Mouse (Mus musculus): ENCODE results near the gene Slc16a13. TPM values are rescaled to one million over a fixed set of nuclear protein-coding genes. Genes with fewer than 3 reads are reported as not detected.
"Not testable (repeated sequence)": the region's sequence is repeated elsewhere in the genome, so short reads cannot be mapped to it uniquely, and the experiment has no call there.

The Slc16a13 gene
- total RNA-seq, 2 experiments from 2014 or later: 2.4 to 2.9 TPM

DNA sequence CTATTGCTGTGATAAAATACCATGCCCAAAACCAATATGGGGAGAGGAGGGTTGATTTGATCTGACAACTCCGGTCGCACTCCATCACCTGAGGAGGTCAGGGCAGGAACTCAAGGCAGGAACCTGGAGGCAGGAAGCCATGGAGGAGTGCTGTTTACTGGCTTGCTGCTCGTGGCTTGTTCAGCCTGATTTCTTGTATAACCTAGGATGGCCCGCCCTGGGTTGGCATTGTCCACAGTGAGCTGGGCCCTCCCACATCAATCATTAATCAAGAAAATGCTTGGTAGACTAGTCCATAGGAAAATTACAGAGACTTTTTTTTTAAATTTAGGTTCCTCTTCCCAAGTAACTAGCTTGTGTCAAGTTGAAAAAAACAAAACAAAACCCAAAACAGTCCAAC is 46.4 kb downstream of the Slc16a13 start:
- no peak for DNase-seq (ENCODE audit: low spot score in 2 of 2)

- DNase-seq (ENCODE audit: low spot score in 2 of 2): no peak
These were observed 48.6 kb downstream of the Slc16a13 start for GRCm38 (mm10) chr11:70172298-70172697.

GRCm38 (mm10) chr11:70171847-70172246 is 49.0 kb downstream of the Slc16a13 start:
- DNase-seq (ENCODE audit: low spot score in 2 of 2): peak in 1 of 2 experiments; percentile 29

DNA sequence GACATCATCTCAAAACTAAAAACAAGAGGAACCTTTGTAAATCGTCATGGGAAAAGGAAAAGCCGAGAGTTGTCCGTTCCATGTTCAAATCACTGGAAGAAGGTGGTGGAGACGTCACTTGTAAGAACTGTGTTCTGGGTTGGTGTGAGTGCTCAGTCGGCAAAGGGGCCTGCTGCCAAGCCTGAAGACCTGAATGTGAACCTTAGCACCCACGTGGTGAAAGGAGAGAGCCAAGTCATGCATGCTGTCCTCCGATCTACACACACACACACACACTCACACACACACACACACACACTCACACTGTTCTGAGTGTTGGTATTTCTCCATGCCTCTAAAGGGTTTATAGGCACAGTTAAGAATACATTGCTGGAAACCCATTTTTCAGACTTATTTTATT is 49.7 kb downstream of the Slc16a13 start:
- DNase-seq (ENCODE audit: low spot score in 2 of 2): no peak

GRCm38 (mm10) chr11:70170291-70170690 is 50.6 kb downstream of the Slc16a13 start:
- no peak for DNase-seq (ENCODE audit: low spot score in 2 of 2)

DNA sequence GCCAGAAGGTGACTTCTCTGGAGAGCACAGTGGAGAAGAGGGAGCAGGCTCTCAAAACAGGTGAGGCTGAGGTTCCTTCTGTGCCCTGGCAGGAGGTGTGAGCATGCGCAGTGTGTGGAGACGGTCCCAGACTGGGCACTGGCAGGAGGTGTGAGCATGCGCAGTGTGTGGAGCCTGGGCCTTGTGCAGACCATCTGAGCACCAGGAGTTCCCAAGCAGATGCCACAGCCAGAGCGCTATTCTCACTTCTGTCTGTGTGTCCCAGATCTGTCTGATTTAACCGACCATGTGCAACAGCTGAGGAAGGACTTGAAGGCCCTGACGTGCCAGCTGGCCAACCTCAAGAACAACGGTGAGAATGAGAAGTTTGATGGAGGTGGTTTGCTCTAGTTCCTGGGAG is 51.4 kb downstream of the Slc16a13 start:
- not testable (repeated sequence) for DNase-seq (ENCODE audit: low spot score in 2 of 2)

- no peak for DNase-seq (ENCODE audit: low spot score in 2 of 2)
These were observed 52.7 kb downstream of the Slc16a13 start for GRCm38 (mm10) chr11:70168136-70168535.

Small RNA genes within 50 kb of the gene (microRNA-seq; reads per million reads assigned to microRNA genes)
- gene Mir195a (ENCODE audit: borderline number of aligned reads in 2 of 2): 1,239 to 1,648 reads per million in 2 experiments
- 0 reads per million in 2 experiments for gene Mir497 (ENCODE audit: borderline number of aligned reads in 2 of 2)
- gene Mir497b (ENCODE audit: borderline number of aligned reads in 2 of 2): 0 reads per million in 2 experiments

Other genes starting within 250 kb of the Slc16a13 start
- 100 to 1,000 TPM; 114 to 123 TPM for gene Ctdnep1, start 239.9 kb downstream of the Slc16a13 start, total RNA-seq (2021)
- 10 to 100 TPM; 62.7 to 81.3 TPM for gene Elp5, start 238.5 kb downstream of the Slc16a13 start, total RNA-seq (2021)
- gene Gabarap, start 229.9 kb downstream of the Slc16a13 start, total RNA-seq (2021): 100 to 1,000 TPM; 436 to 473 TPM
- gene Phf23, start 225.3 kb downstream of the Slc16a13 start, total RNA-seq (2021): 10 to 100 TPM; 51.5 to 57.5 TPM
- 10 to 100 TPM; 13.8 to 14.9 TPM for gene Dvl2, start 220.5 kb downstream of the Slc16a13 start, total RNA-seq (2021)
- 1,000 to 10,000 TPM in 1 of 2 experiments, 100 to 1,000 TPM in 1; 522 to 1,041 TPM for gene Acadvl, start 205.7 kb downstream of the Slc16a13 start, total RNA-seq (2021)
- gene Dlg4, start 204.1 kb downstream of the Slc16a13 start, total RNA-seq (2021): 10 to 100 TPM; 24.6 to 33.0 TPM
- gene Asgr1, start 167.0 kb downstream of the Slc16a13 start, total RNA-seq (2021): under 1 TPM in 1 of 2 experiments, not detected in 1; 0.50 TPM
- 1 to 10 TPM in 1 of 2 experiments, under 1 TPM in 1; 0.83 to 2.5 TPM for gene Asgr2, start 128.4 kb downstream of the Slc16a13 start, total RNA-seq (2021)
- gene Mgl2, start 90.7 kb downstream of the Slc16a13 start, total RNA-seq (2021): 1 to 10 TPM; 3.8 to 9.2 TPM
- 1 to 10 TPM; 2.5 to 9.2 TPM for gene Clec10a, start 64.9 kb downstream of the Slc16a13 start, total RNA-seq (2021)
- gene Slc16a11, start 8.3 kb downstream of the Slc16a13 start, total RNA-seq (2021): 1 to 10 TPM in 1 of 2 experiments, under 1 TPM in 1; 0.53 to 1.1 TPM
- gene Bcl6b, start 8.7 kb upstream of the Slc16a13 start, total RNA-seq (2021): 10 to 100 TPM in 1 of 2 experiments, 1 to 10 TPM in 1; 7.4 to 22.5 TPM
- gene 0610010K14Rik, start 16.9 kb upstream of the Slc16a13 start, total RNA-seq (2021): 10 to 100 TPM; 33.7 to 37.3 TPM
- 1 to 10 TPM; 4.3 to 5.3 TPM for gene Gm21988, start 18.8 kb upstream of the Slc16a13 start, total RNA-seq (2021)
- 100 to 1,000 TPM; 179 to 279 TPM for gene Rnasek, start 18.8 kb upstream of the Slc16a13 start, total RNA-seq (2021)
- gene Alox12, start 34.3 kb upstream of the Slc16a13 start, total RNA-seq (2021): 1 to 10 TPM in 1 of 2 experiments, under 1 TPM in 1; 0.96 to 1.1 TPM
- not detected for gene Alox12e, start 101.6 kb upstream of the Slc16a13 start, total RNA-seq (2021)
- gene Alox15, start 131.0 kb upstream of the Slc16a13 start, total RNA-seq (2021): 1 to 10 TPM; 2.8 to 7.9 TPM
- 10 to 100 TPM; 17.3 to 21.3 TPM for gene Pelp1, start 189.0 kb upstream of the Slc16a13 start, total RNA-seq (2021)
- gene Arrb2, start 211.6 kb upstream of the Slc16a13 start, total RNA-seq (2021): 10 to 100 TPM; 21.4 to 25.4 TPM
- gene Med11, start 230.9 kb upstream of the Slc16a13 start, total RNA-seq (2021): 10 to 100 TPM; 17.0 to 18.0 TPM
- 1 to 10 TPM; 2.8 to 2.9 TPM for gene Zmynd15, start 238.4 kb upstream of the Slc16a13 start, total RNA-seq (2021)
- gene Cxcl16, start 238.9 kb upstream of the Slc16a13 start, total RNA-seq (2021): 10 to 100 TPM; 11.3 to 18.3 TPM

Data from adrenal gland, adult 18-20 months (tissue).